Mouse (Mus musculus): ENCODE results near the gene Olfml2b. TPM values are rescaled to one million over a fixed set of nuclear protein-coding genes. Genes with fewer than 3 reads are reported as not detected.
A peak's percentile ranks its signal among the peaks of the same experiment; 100 is the strongest.

Olfml2b gene
- total and polyA plus RNA-seq, 3 experiments, result not detected

GRCm38 (mm10) chr1:170619686-170620374 lies 24.5 kb upstream of the Olfml2b start (continued):
- TF ChIP-seq GABPA (IDR thresholded peaks at IDR 0.05; ENCODE audit: low read depth, low read length) (no peak), TBP (IDR thresholded peaks at IDR 0.05; ENCODE audit: low read depth, low read length) (no peak), MAFK (IDR thresholded peaks at IDR 0.05; ENCODE audit: borderline replicate concordance, low read depth, low read length) (peak; percentile 91)

GRCm38 (mm10) chr1:170622934-170623333 lies 21.4 kb upstream of the Olfml2b start:
- DNase-seq (ENCODE audit: low read depth, low spot score), result peak; percentile 87
- Histone ChIP-seq H3K36me3 (ENCODE audit: control insufficient read depth in 1 of 2, insufficient read depth in 2 of 2, low read length in 2 of 2) (peaks cover 0 to 32% of the 10 kb centered on the region in 2 experiments; a peak in 2 of 4 replicates), H3K9me3 (replicated peaks; ENCODE audit: insufficient read depth, low read length) (no peaks in the 10 kb centered on the region), H3K27ac (ENCODE audit: control insufficient read depth, low read depth, low read length) (peak overlapping the region; percentile 57), H3K4me3 (ENCODE audit: control insufficient read depth in 1 of 2, insufficient read depth in 1 of 2, low read depth in 2 of 2, low read length in 2 of 2) (no peak overlapping the region; a peak in 1 of 4 replicates), H3K27me3 (ENCODE audit: control insufficient read depth in 1 of 2, insufficient read depth in 2 of 2, low read length in 2 of 2) (no peaks in the 10 kb centered on the region), H3K9ac (ENCODE audit: control insufficient read depth, low read depth, low read length, poor library complexity, severe bottlenecking) (no peak overlapping the region), H3K79me2 (ENCODE audit: control insufficient read depth, insufficient read depth, low read length, poor library complexity) (no peaks in the 10 kb centered on the region), H3K4me1 (ENCODE audit: control insufficient read depth in 1 of 2, insufficient read depth in 2 of 2, low read length in 2 of 2) (peaks cover 22 to 31% of the 10 kb centered on the region in 2 experiments)
- TF ChIP-seq MYC (IDR thresholded peaks at IDR 0.05; ENCODE audit: low read depth, low read length) (peak; percentile 55; the same call in 1 of the 2 replicates), GATA1 (IDR thresholded peaks at IDR 0.05; ENCODE audit: low read depth, low read length) (peak; percentile 96), SMC3 (IDR thresholded peaks at IDR 0.05; ENCODE audit: low read depth, low read length) (no peak), ZKSCAN1 (IDR thresholded peaks at IDR 0.05; ENCODE audit: low read depth, low read length) (no peak), CTCF (IDR thresholded peaks at IDR 0.05 in 2 of 3, conservative IDR thresholded peaks at IDR 0.05 in 1 of 3; ENCODE audit: control insufficient read depth in 1 of 3, insufficient read depth in 1 of 3, low read depth in 2 of 3, low read length in 3 of 3, poor library complexity in 1 of 3, severe bottlenecking in 1 of 3) (no peak), MAFK (IDR thresholded peaks at IDR 0.05; ENCODE audit: borderline replicate concordance, low read depth, low read length) (peak; percentile 84), POLR2AphosphoS5 (IDR thresholded peaks at IDR 0.05; ENCODE audit: borderline replicate concordance, low read depth, low read length) (no peak), SIN3A (IDR thresholded peaks at IDR 0.05; ENCODE audit: low read length) (peak; percentile 95), BHLHE40 (IDR thresholded peaks at IDR 0.05; ENCODE audit: borderline replicate concordance, low read depth, low read length) (peak; percentile 92; the same call in 1 of the 2 replicates), MAZ (IDR thresholded peaks at IDR 0.05; ENCODE audit: low read depth, low read length) (peak; percentile 37; the same call in 1 of the 2 replicates), JUND (IDR thresholded peaks at IDR 0.05; ENCODE audit: low read depth, low read length) (peak; percentile 95), EP300 (IDR thresholded peaks at IDR 0.05; ENCODE audit: low read depth in 1 of 2, low read length in 2 of 2) (peak; percentile 93 to 97), MYB (IDR thresholded peaks at IDR 0.05; ENCODE audit: low read depth, low read length) (peak; percentile 92), MAX (IDR thresholded peaks at IDR 0.05; ENCODE audit: low read length) (peak; percentile 83), ZC3H11A (IDR thresholded peaks at IDR 0.05; ENCODE audit: low read depth, low read length) (peak; percentile 33; the same call in 1 of the 2 replicates), CHD1 (IDR thresholded peaks at IDR 0.05; ENCODE audit: low read depth, low read length) (no peak), ETS1 (IDR thresholded peaks at IDR 0.05; ENCODE audit: low read depth, low read length) (peak; percentile 100), POLR2AphosphoS2 (IDR thresholded peaks at IDR 0.05; ENCODE audit: low read length) (no peak), NELFE (IDR thresholded peaks at IDR 0.05; ENCODE audit: low read depth, low read length) (no peak), POLR2A (IDR thresholded peaks at IDR 0.05; ENCODE audit: control insufficient read depth in 1 of 2, insufficient read depth in 1 of 2, low read depth in 1 of 2, low read length in 2 of 2, poor library complexity in 1 of 2) (no peak), RAD21 (IDR thresholded peaks at IDR 0.05; ENCODE audit: low read depth, low read length) (no peak), E2F4 (IDR thresholded peaks at IDR 0.05; ENCODE audit: borderline replicate concordance, low read depth, low read length) (no peak), ZMIZ1 (IDR thresholded peaks at IDR 0.05; ENCODE audit: low read depth, low read length) (no peak), TAL1 (IDR thresholded peaks at IDR 0.05; ENCODE audit: low read length) (peak; percentile 89), RCOR1 (IDR thresholded peaks at IDR 0.05; ENCODE audit: low read depth, low read length) (peak; percentile 81), UBTF (IDR thresholded peaks at IDR 0.05; ENCODE audit: borderline replicate concordance, insufficient read depth, low read depth, low read length) (no peak), TCF12 (IDR thresholded peaks at IDR 0.05; ENCODE audit: low read depth, low read length) (peak; percentile 97), MXI1 (IDR thresholded peaks at IDR 0.05; ENCODE audit: low read depth, low read length) (peak; percentile 83), KAT2A (conservative IDR thresholded peaks at IDR 0.05; ENCODE audit: low read depth, low read length) (peak; percentile 51; the same call in 1 of the 2 replicates), ELF1 (IDR thresholded peaks at IDR 0.05; ENCODE audit: low read depth, low read length) (no peak), MEF2A (IDR thresholded peaks at IDR 0.05; ENCODE audit: extremely low read depth, insufficient replicate concordance, low read depth, low read length, poor library complexity, severe bottlenecking) (peak; percentile 100), USF1 (IDR thresholded peaks at IDR 0.05; ENCODE audit: low read depth, low read length) (0 out of 2 replicates have a peak, but pooled peaks have one; percentile 29), ZNF384 (IDR thresholded peaks at IDR 0.05; ENCODE audit: low read depth, low read length) (no peak; the same call in none of the 2 replicates)
